In the genomic region with DNA sequence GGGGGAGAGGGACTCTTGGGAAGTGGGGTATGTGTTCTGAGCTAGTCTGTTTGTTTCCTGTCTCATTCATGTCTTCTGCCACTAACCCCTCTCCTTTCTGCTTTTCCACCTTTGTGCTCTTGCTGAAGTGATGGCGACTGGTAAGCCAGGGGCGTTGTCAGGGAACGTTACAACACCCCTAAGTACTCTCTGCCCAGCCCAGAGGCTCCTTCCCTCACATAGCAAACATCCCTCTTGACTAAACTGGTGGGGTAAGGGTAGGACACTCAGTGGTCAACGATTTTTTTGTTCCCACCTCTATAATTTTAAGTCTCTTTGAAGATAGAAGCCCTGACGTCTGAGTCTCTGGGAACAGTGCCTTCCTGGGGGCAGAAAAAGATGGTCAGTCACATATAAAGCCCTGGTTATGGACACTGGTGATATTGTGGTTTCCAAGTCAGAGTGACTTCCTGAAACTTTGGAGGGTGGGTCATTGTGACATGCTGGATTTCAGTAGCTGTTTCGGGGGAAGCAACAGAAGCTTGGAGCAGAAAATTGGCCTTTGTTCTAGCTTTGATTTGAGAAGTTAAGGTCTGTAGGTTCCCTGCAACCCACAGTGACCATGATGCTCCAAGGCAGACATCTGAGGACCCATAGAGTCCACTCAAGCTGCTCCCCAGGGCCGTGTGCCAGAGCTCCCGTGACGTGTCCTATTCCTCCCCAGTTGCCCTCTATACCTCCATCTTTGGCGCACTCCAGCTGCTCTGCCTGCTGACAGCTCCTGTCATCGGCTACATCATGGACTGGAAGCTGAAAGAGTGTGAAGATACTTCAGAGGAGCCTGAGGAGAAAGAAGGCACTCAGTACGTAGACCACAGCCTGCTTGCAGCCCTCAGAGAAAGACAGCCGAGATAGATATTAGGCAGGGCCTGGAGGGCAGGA, we compare ENCODE assay signal across 12 mouse cellular contexts. TPM values are rescaled to one million over a fixed set of nuclear protein-coding genes. Genes with fewer than 3 reads are reported as not detected.
DNase-seq lines count a peak whose midpoint lies in the region; ATAC-seq and TF ChIP-seq lines count a peak whose summit lies in the region.
"Had no signal": no experiment of that assay in that cellular context is flagged by ENCODE, and none has a peak within 500 bp of the region (broad histone marks: within the 10 kb centered on the region; RNA-seq: fewer than 3 reads in every experiment).

No protein-coding gene starts in this region.

- no peaks in the 10 kb centered on the region for H3K79me3 ChIP-seq in C2C12 (ENCODE audit: low read depth)

- ATAC-seq in forebrain, embryonic 15.5 days (replicated peaks), result no peak
- peak; percentile 40 for ATAC-seq in granulocyte monocyte progenitor cell, adult 5-6 weeks (replicated peaks; ENCODE audit: poor library complexity, severe bottlenecking)
- peak; percentile 47; the same call in 1 of the 2 replicates for ATAC-seq in lung, embryonic 16.5 days (ENCODE audit: low read depth)
- ATAC-seq in midbrain, embryonic 13.5 days, result no peak
- no peak for ATAC-seq in CD4-positive, CD25-positive, alpha-beta regulatory T cell, adult 4 months
- ATAC-seq: forebrain, embryonic 16.5 days had no signal

- no peak for DNase-seq in forebrain, embryonic 10.5 days (ENCODE audit: extremely low spot score, low spot score)
- no peak for DNase-seq in thymus, postnatal 4 days
- DNase-seq: B cell, adult 2 months; kidney, postnatal 4 days; midbrain, embryonic 14.5 days had no signal

- no peak for TF ChIP-seq CTCF in C2C12 (IDR thresholded peaks at IDR 0.05; ENCODE audit: control insufficient read depth, insufficient read depth, insufficient read length)

- H3ac ChIP-seq in C2C12 (ENCODE audit: control insufficient read depth, insufficient read length, low read depth), result peak overlapping the region; percentile 31

- H3K27ac ChIP-seq in forebrain, embryonic 10.5 days, result peak overlapping the region; percentile 40
- no peak overlapping the region for H3K27ac ChIP-seq in forebrain, embryonic 15.5 days (replicated peaks)
- H3K27ac ChIP-seq in lung, embryonic 16.5 days (ENCODE audit: low read length), result peak overlapping the region; percentile 56
- H3K27ac ChIP-seq in midbrain, embryonic 13.5 days, result no peak overlapping the region

- 80% methylated on average over 13 of the region's 13 CpGs for WGBS in forebrain, embryonic 10.5 days
- 82% methylated on average over 13 of the region's 13 CpGs for WGBS in forebrain, embryonic 15.5 days
- WGBS in lung, embryonic 16.5 days, result 53% methylated on average over 13 of the region's 13 CpGs
- 81% methylated on average over 13 of the region's 13 CpGs for WGBS in midbrain, embryonic 13.5 days

- peaks cover 7% of the 10 kb centered on the region; the same call in 1 of the 2 replicates for H3K27me3 ChIP-seq in forebrain, embryonic 10.5 days (ENCODE audit: poor library complexity, severe bottlenecking)
- H3K27me3 ChIP-seq in forebrain, embryonic 15.5 days, result no peaks in the 10 kb centered on the region
- H3K27me3 ChIP-seq in C2C12 (ENCODE audit: control insufficient read depth, insufficient read depth, insufficient read length), result no peaks in the 10 kb centered on the region
- no peaks in the 10 kb centered on the region for H3K27me3 ChIP-seq in lung, embryonic 16.5 days (ENCODE audit: control insufficient read depth, insufficient read depth, low read depth, low read length)
- no peaks in the 10 kb centered on the region for H3K27me3 ChIP-seq in midbrain, embryonic 13.5 days

- H3K79me2 ChIP-seq in C2C12 (ENCODE audit: control insufficient read depth, insufficient read depth), result no peaks in the 10 kb centered on the region

- peaks cover 4% of the 10 kb centered on the region for H3K4me1 ChIP-seq in forebrain, embryonic 10.5 days
- no peaks in the 10 kb centered on the region for H3K4me1 ChIP-seq in forebrain, embryonic 15.5 days
- H3K4me1 ChIP-seq in lung, embryonic 16.5 days (replicated peaks; ENCODE audit: control insufficient read depth, insufficient read depth, low read length), result peaks cover 11% of the 10 kb centered on the region
- H3K4me1 ChIP-seq in midbrain, embryonic 13.5 days (replicated peaks), result peaks cover 2% of the 10 kb centered on the region; the same call in 1 of the 2 replicates

- no peak overlapping the region for H3K4me3 ChIP-seq in forebrain, embryonic 10.5 days
- no peak overlapping the region for H3K4me3 ChIP-seq in forebrain, embryonic 15.5 days
- no peak overlapping the region for H3K4me3 ChIP-seq in C2C12 (ENCODE audit: insufficient read depth, poor library complexity, severe bottlenecking)
- no peak overlapping the region for H3K4me3 ChIP-seq in lung, embryonic 16.5 days (ENCODE audit: low read length)
- H3K4me3 ChIP-seq in midbrain, embryonic 13.5 days (replicated peaks), result no peak overlapping the region

- peaks cover 9% of the 10 kb centered on the region; the same call in 1 of the 2 replicates for H3K36me3 ChIP-seq in forebrain, embryonic 10.5 days (replicated peaks)
- peaks cover 26% of the 10 kb centered on the region for H3K36me3 ChIP-seq in forebrain, embryonic 15.5 days
- peaks cover 5% of the 10 kb centered on the region for H3K36me3 ChIP-seq in C2C12 (ENCODE audit: control insufficient read depth, insufficient read depth)
- no peaks in the 10 kb centered on the region for H3K36me3 ChIP-seq in lung, embryonic 16.5 days (ENCODE audit: control insufficient read depth, insufficient read depth, low read length)
- H3K36me3 ChIP-seq in midbrain, embryonic 13.5 days, result peaks cover 88% of the 10 kb centered on the region

- no peak overlapping the region for H3K9ac ChIP-seq in forebrain, embryonic 15.5 days (replicated peaks)
- no peak overlapping the region for H3K9ac ChIP-seq in lung, embryonic 16.5 days (ENCODE audit: low read length)
- H3K9ac ChIP-seq in midbrain, embryonic 13.5 days (replicated peaks), result no peak overlapping the region

- no peaks in the 10 kb centered on the region for H3K9me3 ChIP-seq in forebrain, embryonic 10.5 days
- H3K9me3 ChIP-seq in forebrain, embryonic 15.5 days, result no peaks in the 10 kb centered on the region
- no peaks in the 10 kb centered on the region for H3K9me3 ChIP-seq in lung, embryonic 16.5 days (ENCODE audit: control insufficient read depth, low read length)
- no peaks in the 10 kb centered on the region for H3K9me3 ChIP-seq in midbrain, embryonic 13.5 days

- no peak overlapping the region for H3K4me2 ChIP-seq in forebrain, embryonic 15.5 days (replicated peaks)
- H3K4me2 ChIP-seq in lung, embryonic 16.5 days (ENCODE audit: low read depth, low read length), result no peak overlapping the region
- H3K4me2 ChIP-seq in midbrain, embryonic 13.5 days (replicated peaks), result no peak overlapping the region

TF ChIP-seq in C2C12, 6 proteins besides CTCF, POLR2A, EP300 and RAD21 (continues in another document):
- TF ChIP-seq CEBPB (IDR thresholded peaks at IDR 0.05; ENCODE audit: low read depth) (no peak), MAX (IDR thresholded peaks at IDR 0.05) (no peak), USF1 (IDR thresholded peaks at IDR 0.05; ENCODE audit: low read depth) (no peak)

RNA-seq across cellular contexts. Expression of gene Pitpna, which starts 21.4 kb away (rescaled TPM):
- 59.2 and 61.9 TPM in 2 replicates for polyA plus RNA-seq in forebrain, embryonic 10.5 days (2016; fragmentation: Nextera tagmentation; extraction: Ambion mirVana)
- polyA plus RNA-seq in forebrain, embryonic 15.5 days (2015; fragmentation: Nextera tagmentation; extraction: Ambion mirVana), result 92.4 and 97.7 TPM in 2 replicates
- 118 TPM for polyA plus RNA-seq in C2C12 (2012; fragmentation: generic; extraction: Trizol)
- total RNA-seq in granulocyte monocyte progenitor cell, adult 5-6 weeks (2014; fragmentation: Nextera tagmentation), result 141 and 143 TPM in 2 replicates
- total RNA-seq in granulocyte monocyte progenitor cell, adult 5-6 weeks (2017), result 58.0 and 74.5 TPM in 2 replicates
- 63.7 and 63.8 TPM in 2 replicates for polyA plus RNA-seq in lung, embryonic 16.5 days (2015; fragmentation: Nextera tagmentation; extraction: Ambion mirVana)
- polyA plus RNA-seq in midbrain, embryonic 13.5 days (2015; fragmentation: Nextera tagmentation; extraction: Ambion mirVana), result 77.8 and 99.2 TPM in 2 replicates
- 10 to 100 TPM; 22.1 to 42.5 TPM for polyA plus RNA-seq in CD4-positive, CD25-positive, alpha-beta regulatory T cell, adult 4 months (2017; shearing (Covaris generic))

RNA-seq across cellular contexts. Expression of gene Slc43a2, which starts 35.0 kb away (rescaled TPM):
- polyA plus RNA-seq in forebrain, embryonic 10.5 days (2016; fragmentation: Nextera tagmentation; extraction: Ambion mirVana), result 5.5 and 6.1 TPM in 2 replicates
- 12.1 and 12.6 TPM in 2 replicates for polyA plus RNA-seq in forebrain, embryonic 15.5 days (2015; fragmentation: Nextera tagmentation; extraction: Ambion mirVana)
- polyA plus RNA-seq in C2C12 (2012; fragmentation: generic; extraction: Trizol), result 2.2 TPM
- total RNA-seq in granulocyte monocyte progenitor cell, adult 5-6 weeks (2014; fragmentation: Nextera tagmentation), result 12.7 and 20.1 TPM in 2 replicates
- 6.2 and 7.3 TPM in 2 replicates for total RNA-seq in granulocyte monocyte progenitor cell, adult 5-6 weeks (2017)
- 7.2 and 7.4 TPM in 2 replicates for polyA plus RNA-seq in lung, embryonic 16.5 days (2015; fragmentation: Nextera tagmentation; extraction: Ambion mirVana)
- polyA plus RNA-seq in midbrain, embryonic 13.5 days (2015; fragmentation: Nextera tagmentation; extraction: Ambion mirVana), result 16.4 and 17.3 TPM in 2 replicates
- 10 to 100 TPM; 17.3 to 27.2 TPM for polyA plus RNA-seq in CD4-positive, CD25-positive, alpha-beta regulatory T cell, adult 4 months (2017; shearing (Covaris generic))

RNA-seq across cellular contexts. Expression of gene Scarf1, which starts 53.2 kb away (rescaled TPM):
- 5.1 and 5.4 TPM in 2 replicates for polyA plus RNA-seq in forebrain, embryonic 10.5 days (2016; fragmentation: Nextera tagmentation; extraction: Ambion mirVana)
- polyA plus RNA-seq in forebrain, embryonic 15.5 days (2015; fragmentation: Nextera tagmentation; extraction: Ambion mirVana), result 3.1 and 3.3 TPM in 2 replicates
- polyA plus RNA-seq in C2C12 (2012; fragmentation: generic; extraction: Trizol), result 0.11 TPM
- 2.0 and 3.8 TPM in 2 replicates for total RNA-seq in granulocyte monocyte progenitor cell, adult 5-6 weeks (2014; fragmentation: Nextera tagmentation)
- total RNA-seq in granulocyte monocyte progenitor cell, adult 5-6 weeks (2017), result 2.3 and 3.4 TPM in 2 replicates
- polyA plus RNA-seq in lung, embryonic 16.5 days (2015; fragmentation: Nextera tagmentation; extraction: Ambion mirVana), result 16.4 and 17.7 TPM in 2 replicates
- 3.4 and 3.5 TPM in 2 replicates for polyA plus RNA-seq in midbrain, embryonic 13.5 days (2015; fragmentation: Nextera tagmentation; extraction: Ambion mirVana)
- polyA plus RNA-seq in CD4-positive, CD25-positive, alpha-beta regulatory T cell, adult 4 months (2017; shearing (Covaris generic)), result under 1 TPM; 0.85 to 0.91 TPM

RNA-seq across cellular contexts. Expression of gene Rilp, which starts 56.6 kb away (rescaled TPM):
- polyA plus RNA-seq in forebrain, embryonic 10.5 days (2016; fragmentation: Nextera tagmentation; extraction: Ambion mirVana), result 0.15 and 0.26 TPM in 2 replicates
- 0.71 and 0.72 TPM in 2 replicates for polyA plus RNA-seq in forebrain, embryonic 15.5 days (2015; fragmentation: Nextera tagmentation; extraction: Ambion mirVana)
- 3.2 TPM for polyA plus RNA-seq in C2C12 (2012; fragmentation: generic; extraction: Trizol)
- 0.17 TPM in 1 of 2 replicates, not detected in the other for total RNA-seq in granulocyte monocyte progenitor cell, adult 5-6 weeks (2014; fragmentation: Nextera tagmentation)
- total RNA-seq in granulocyte monocyte progenitor cell, adult 5-6 weeks (2017), result 0.22 TPM in 1 of 2 replicates, not detected in the other
- polyA plus RNA-seq in lung, embryonic 16.5 days (2015; fragmentation: Nextera tagmentation; extraction: Ambion mirVana), result 0.83 and 0.89 TPM in 2 replicates
- polyA plus RNA-seq in midbrain, embryonic 13.5 days (2015; fragmentation: Nextera tagmentation; extraction: Ambion mirVana), result 0.97 and 1.2 TPM in 2 replicates
- under 1 TPM in 1 of 2 experiments, not detected in 1; 0.56 TPM for polyA plus RNA-seq in CD4-positive, CD25-positive, alpha-beta regulatory T cell, adult 4 months (2017; shearing (Covaris generic))

Comparison
In these comparisons a context has a peak if more than half of its experiments do, and no peak if none do; other contexts are left out.
1. H3K27ac ChIP-seq: peak in forebrain, embryonic 10.5 days (single experiment) and lung, embryonic 16.5 days (single experiment); none in forebrain, embryonic 15.5 days (single experiment) and midbrain, embryonic 13.5 days (single experiment).
2. ATAC-seq: peak in granulocyte monocyte progenitor cell, adult 5-6 weeks (single experiment) and lung, embryonic 16.5 days (single experiment); none in forebrain, embryonic 15.5 days (single experiment), midbrain, embryonic 13.5 days (single experiment) and CD4-positive, CD25-positive, alpha-beta regulatory T cell, adult 4 months (single experiment).